Mouse (Mus musculus): Measurements from ENCODE around the gene Gsg1l2.

DNA sequence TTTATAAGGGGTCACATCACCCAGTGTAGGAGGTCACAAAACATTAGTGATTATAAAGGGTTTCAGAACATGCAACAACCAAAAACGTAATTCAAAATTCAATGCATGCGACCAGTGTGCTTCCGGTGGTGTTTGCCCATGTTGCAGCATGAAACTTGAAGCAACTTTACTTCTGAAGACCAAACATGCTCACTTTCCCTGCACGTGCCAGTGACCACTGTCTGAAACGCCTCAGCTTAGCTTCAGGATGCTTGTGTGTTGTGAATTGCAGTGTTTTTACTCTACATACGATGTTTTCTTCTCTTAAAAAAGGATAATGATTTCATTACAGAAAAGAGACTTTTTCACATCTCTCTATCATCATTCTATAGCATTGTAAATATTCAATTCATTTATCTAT lies 36.1 kb upstream of the Gsg1l2 start:
- TF ChIP-seq POLR2A (IDR thresholded peaks at IDR 0.05; ENCODE audit: low read depth, low read length) (no peak), CTCF (IDR thresholded peaks at IDR 0.05; ENCODE audit: borderline replicate concordance, insufficient read depth, low read length) (no peak)
